Mouse (Mus musculus) kidney, adult 2 months (tissue): ENCODE measurements around the gene Ulk1.

Experiments used
- CTCF ChIP-seq: fragments of 200-500 bp; conservative IDR thresholded peaks from 2 replicates; pipeline ENCODE4 v1.5.1; 2011; ENCODE audit warnings: low read depth, mild to moderate bottlenecking, control low read depth, low read length, moderate library complexity, mixed read lengths; ENCODE audit not compliant: insufficient read depth, insufficient read length
- POLR2A ChIP-seq: fragments of 200-500 bp; IDR thresholded peaks from one replicate; pipeline ENCODE4 v1.6.1; 2011; ENCODE audit warnings: low read depth, low read length, control low read depth

DNA sequence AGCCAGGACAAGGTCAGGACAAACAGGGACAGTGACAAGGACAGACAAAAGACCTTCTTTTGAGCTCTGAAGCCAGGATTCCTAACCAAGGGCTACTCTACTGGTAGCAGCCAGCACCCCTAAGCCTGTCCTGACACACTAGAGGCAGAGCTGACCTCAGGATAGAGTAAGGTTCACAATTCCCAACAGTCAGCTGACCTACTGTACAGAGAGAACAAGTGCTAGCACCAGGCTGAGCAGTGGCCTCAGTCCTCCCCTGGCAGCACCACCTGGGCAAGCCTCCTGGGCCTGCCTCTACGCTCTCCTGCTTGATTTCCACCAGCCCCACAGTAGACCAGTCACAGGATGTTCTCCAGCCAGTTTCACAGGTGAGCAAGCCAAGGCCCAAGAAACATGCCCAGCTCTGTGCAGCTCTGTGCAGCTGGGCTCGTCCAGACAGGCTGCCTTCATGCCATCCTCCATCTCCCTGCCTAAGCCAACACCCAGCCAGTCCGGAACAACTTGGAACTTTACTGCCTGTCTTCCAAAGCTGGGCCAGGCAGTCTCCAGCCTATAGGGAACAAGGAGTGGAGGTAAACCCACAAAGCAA, 8.8 kb downstream of the Ulk1 start:
- TF ChIP-seq POLR2A (no peak), CTCF (no peak)
